Mouse (Mus musculus): ENCODE data around the gene Ddx27.
A peak's percentile ranks its signal among the peaks of the same experiment; 100 is the strongest.
"Not testable (repeated sequence)": the region's sequence is repeated elsewhere in the genome, so short reads cannot be mapped to it uniquely, and the experiment has no call there.

Gene Ddx27

GRCm38 (mm10) chr2:167014702-167015381, at the start of gene Ddx27:
Gene Ddx27, plus strand, starts transcription at chr2:167015193.
- peak; percentile 94 for DNase-seq

GRCm38 (mm10) chr2:166973153-166973552, 41.8 kb upstream of the Ddx27 start:
- no peak for DNase-seq

- no peak for DNase-seq
These were observed 40.7 kb upstream of the Ddx27 start for GRCm38 (mm10) chr2:166974177-166974872.

GRCm38 (mm10) chr2:166976356-166976755, 38.6 kb upstream of the Ddx27 start:
- DNase-seq, result no peak

GRCm38 (mm10) chr2:166977490-166977889, 37.5 kb upstream of the Ddx27 start:
- DNase-seq, result no peak

GRCm38 (mm10) chr2:166980161-166980560, 34.8 kb upstream of the Ddx27 start:
- no peak for DNase-seq

- DNase-seq, result no peak
These were observed 31.6 kb upstream of the Ddx27 start for GRCm38 (mm10) chr2:166983351-166983894.

- DNase-seq, result no peak
These were observed 24.1 kb upstream of the Ddx27 start for GRCm38 (mm10) chr2:166990861-166991260.

GRCm38 (mm10) chr2:166991945-166992344, 23.0 kb upstream of the Ddx27 start:
- DNase-seq, result no peak

GRCm38 (mm10) chr2:166995021-166995795, 19.8 kb upstream of the Ddx27 start:
- DNase-seq, result no peak

GRCm38 (mm10) chr2:166995796-166996532, 19.0 kb upstream of the Ddx27 start, which contains the start of gene Stau1:
Gene Stau1, minus strand, starts transcription at chr2:166996299.
- DNase-seq, result peak; percentile 97

GRCm38 (mm10) chr2:166996533-166996894, 18.5 kb upstream of the Ddx27 start:
- no peak for DNase-seq

GRCm38 (mm10) chr2:167001486-167001885, 13.5 kb upstream of the Ddx27 start:
- DNase-seq, result no peak

- peak; percentile 83 for DNase-seq
These were observed 10.7 kb upstream of the Ddx27 start for GRCm38 (mm10) chr2:167004099-167004854.

- DNase-seq, result no peak
These were observed 8.6 kb upstream of the Ddx27 start for GRCm38 (mm10) chr2:167006355-167006754.

GRCm38 (mm10) chr2:167007001-167007491, 7.9 kb upstream of the Ddx27 start:
- peak; percentile 28 for DNase-seq

GRCm38 (mm10) chr2:167007565-167007964, 7.4 kb upstream of the Ddx27 start:
- DNase-seq, result not testable (repeated sequence)

GRCm38 (mm10) chr2:167009483-167009882, 5.5 kb upstream of the Ddx27 start:
- no peak for DNase-seq

- no peak for DNase-seq
These were observed 4.4 kb upstream of the Ddx27 start for GRCm38 (mm10) chr2:167010546-167010945.

- no peak for DNase-seq
These were observed 357 bp downstream of the Ddx27 start for GRCm38 (mm10) chr2:167015382-167015718.

GRCm38 (mm10) chr2:167019396-167019795, 4.4 kb downstream of the Ddx27 start:
- DNase-seq, result no peak

- no peak for DNase-seq
These were observed 13.6 kb downstream of the Ddx27 start for GRCm38 (mm10) chr2:167028553-167028952.

Data from right cerebral cortex, adult 18-20 months (tissue).